Mouse (Mus musculus): Measurements from ENCODE around the gene Hoxd10.

DNA sequence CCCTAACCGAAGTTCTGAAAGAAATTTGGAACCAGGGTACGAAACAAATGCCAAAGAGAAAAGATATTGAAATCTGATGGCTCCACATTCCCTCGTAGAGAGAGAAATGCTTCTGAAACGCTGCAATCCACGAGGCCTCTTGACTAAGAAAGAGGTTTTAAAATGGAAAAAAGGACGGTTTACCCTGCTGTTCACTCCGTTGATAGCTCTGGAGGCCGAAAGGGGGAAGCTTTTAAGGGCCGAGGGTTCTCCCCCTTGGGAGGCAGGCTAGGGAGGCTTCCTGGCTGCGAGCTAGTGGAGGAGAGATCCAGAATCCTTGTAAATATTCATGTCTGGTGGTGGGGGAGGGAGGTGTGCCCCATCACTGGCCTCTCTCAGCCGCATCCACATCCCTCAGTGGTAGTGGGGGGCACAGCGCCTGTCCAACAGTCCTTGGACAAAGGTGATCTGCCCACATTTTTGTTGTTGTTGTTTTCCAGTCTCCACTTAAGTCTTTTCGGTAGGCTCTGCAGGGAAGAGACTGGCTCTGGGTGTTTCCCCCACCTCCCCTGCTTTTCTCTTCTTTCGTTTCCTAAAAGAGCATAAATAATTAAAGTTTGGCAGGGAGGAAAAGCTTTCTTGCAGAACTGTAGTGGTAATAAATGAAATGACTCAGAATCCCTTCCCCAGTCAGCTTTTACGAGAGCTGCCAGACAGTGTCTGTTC lies 12.7 kb upstream of the Hoxd10 start, which contains the start of gene Hoxd11:
- TF ChIP-seq POU5F1 (IDR thresholded peaks at IDR 0.05; ENCODE audit: borderline replicate concordance, low read length) (no peak), CTCF (conservative IDR thresholded peaks at IDR 0.05; ENCODE audit: low read length) (no peak), NANOG (IDR thresholded peaks at IDR 0.05; ENCODE audit: borderline replicate concordance, low read length) (no peak)

Data from E14TG2a.4 (cell line).